Mouse (Mus musculus): ENCODE results near the gene Ankrd10. TPM values are rescaled to one million over a fixed set of nuclear protein-coding genes. Genes with fewer than 3 reads are reported as not detected.

Gene Ankrd10
- total and polyA plus RNA-seq, 3 experiments: 70.4 to 74.8 TPM; not detected in 1

GRCm38 (mm10) chr8:11585513-11586373 lies 49.8 kb downstream of the Ankrd10 start:
- H3K36me3 ChIP-seq (ENCODE audit: control insufficient read depth in 1 of 2, insufficient read depth in 2 of 2, low read length in 2 of 2): no peaks in the 10 kb centered on the region
- no peak overlapping the region for H3K9ac ChIP-seq (ENCODE audit: control insufficient read depth, low read depth, low read length, poor library complexity, severe bottlenecking)
- H3K9me3 ChIP-seq (replicated peaks; ENCODE audit: insufficient read depth, low read length): no peaks in the 10 kb centered on the region
- no peak for TF ChIP-seq MYB (IDR thresholded peaks at IDR 0.05; ENCODE audit: low read depth, low read length)
- TF ChIP-seq E2F4 (IDR thresholded peaks at IDR 0.05; ENCODE audit: borderline replicate concordance, low read depth, low read length): no peak
- TF ChIP-seq ELF1 (IDR thresholded peaks at IDR 0.05; ENCODE audit: low read depth, low read length): no peak
- TF ChIP-seq MAX (IDR thresholded peaks at IDR 0.05; ENCODE audit: low read length): no peak
- TF ChIP-seq ZNF384 (IDR thresholded peaks at IDR 0.05; ENCODE audit: low read depth, low read length): no peak
- TF ChIP-seq MEF2A (IDR thresholded peaks at IDR 0.05; ENCODE audit: extremely low read depth, insufficient replicate concordance, low read depth, low read length, poor library complexity, severe bottlenecking): no peak
- TF ChIP-seq TAL1 (IDR thresholded peaks at IDR 0.05; ENCODE audit: low read length): no peak
- no peak for TF ChIP-seq POLR2AphosphoS5 (IDR thresholded peaks at IDR 0.05; ENCODE audit: borderline replicate concordance, low read depth, low read length)
- TF ChIP-seq ZKSCAN1 (IDR thresholded peaks at IDR 0.05; ENCODE audit: low read depth, low read length): no peak
- no peak for TF ChIP-seq ZC3H11A (IDR thresholded peaks at IDR 0.05; ENCODE audit: low read depth, low read length)
- TF ChIP-seq RAD21 (IDR thresholded peaks at IDR 0.05; ENCODE audit: low read depth, low read length): no peak
- TF ChIP-seq CTCF (IDR thresholded peaks at IDR 0.05 in 2 of 3, conservative IDR thresholded peaks at IDR 0.05 in 1 of 3; ENCODE audit: control insufficient read depth in 1 of 3, insufficient read depth in 1 of 3, low read depth in 2 of 3, low read length in 3 of 3, poor library complexity in 1 of 3, severe bottlenecking in 1 of 3): no peak
- no peak overlapping the region for H3K27ac ChIP-seq (ENCODE audit: control insufficient read depth, low read depth, low read length)
- no peak overlapping the region for H3K4me3 ChIP-seq (ENCODE audit: control insufficient read depth in 1 of 2, insufficient read depth in 1 of 2, low read depth in 2 of 2, low read length in 2 of 2)
- H3K27me3 ChIP-seq (ENCODE audit: control insufficient read depth in 1 of 2, insufficient read depth in 2 of 2, low read length in 2 of 2): no peaks in the 10 kb centered on the region; a peak in 1 of 4 replicates
- no peaks in the 10 kb centered on the region for H3K79me2 ChIP-seq (ENCODE audit: control insufficient read depth, insufficient read depth, low read length, poor library complexity)
- DNase-seq (ENCODE audit: low read depth, low spot score): no peak
- no peaks in the 10 kb centered on the region for H3K4me1 ChIP-seq (ENCODE audit: control insufficient read depth in 1 of 2, insufficient read depth in 2 of 2, low read length in 2 of 2)

- no peaks in the 10 kb centered on the region for H3K79me2 ChIP-seq (ENCODE audit: control insufficient read depth, insufficient read depth, low read length, poor library complexity)
Observed at GRCm38 (mm10) chr8:11575604-11576384, 59.8 kb downstream of the Ankrd10 start.

More at GRCm38 (mm10) chr8:11575604-11576384, 59.8 kb downstream of the Ankrd10 start:
- no peak for TF ChIP-seq TAL1 (IDR thresholded peaks at IDR 0.05; ENCODE audit: low read length)
- no peak for TF ChIP-seq USF2 (IDR thresholded peaks at IDR 0.05; ENCODE audit: borderline replicate concordance in 1 of 2, insufficient read depth in 1 of 2, low read depth in 1 of 2, low read length in 2 of 2)
- no peak for DNase-seq (ENCODE audit: low read depth, low spot score)
- H3K27ac ChIP-seq (ENCODE audit: control insufficient read depth, low read depth, low read length): no peak overlapping the region
- no peaks in the 10 kb centered on the region for H3K4me1 ChIP-seq (ENCODE audit: control insufficient read depth in 1 of 2, insufficient read depth in 2 of 2, low read length in 2 of 2)
- H3K9ac ChIP-seq (ENCODE audit: control insufficient read depth, low read depth, low read length, poor library complexity, severe bottlenecking): no peak overlapping the region
- no peaks in the 10 kb centered on the region; a peak in 1 of 4 replicates for H3K27me3 ChIP-seq (ENCODE audit: control insufficient read depth in 1 of 2, insufficient read depth in 2 of 2, low read length in 2 of 2)
- no peaks in the 10 kb centered on the region for H3K36me3 ChIP-seq (ENCODE audit: control insufficient read depth in 1 of 2, insufficient read depth in 2 of 2, low read length in 2 of 2)
- no peak overlapping the region for H3K4me3 ChIP-seq (ENCODE audit: control insufficient read depth in 1 of 2, insufficient read depth in 1 of 2, low read depth in 2 of 2, low read length in 2 of 2)
- H3K9me3 ChIP-seq (replicated peaks; ENCODE audit: insufficient read depth, low read length): no peaks in the 10 kb centered on the region
